Mouse (Mus musculus): ENCODE results near the gene Clcn1. TPM values are rescaled to one million over a fixed set of nuclear protein-coding genes. Genes with fewer than 3 reads are reported as not detected.
A peak's percentile ranks its signal among the peaks of the same experiment; 100 is the strongest.

Gene Clcn1
- 0.15 and 0.19 TPM in 2 replicates for polyA plus RNA-seq (2015; fragmentation: Nextera tagmentation; extraction: Ambion mirVana)

DNA sequence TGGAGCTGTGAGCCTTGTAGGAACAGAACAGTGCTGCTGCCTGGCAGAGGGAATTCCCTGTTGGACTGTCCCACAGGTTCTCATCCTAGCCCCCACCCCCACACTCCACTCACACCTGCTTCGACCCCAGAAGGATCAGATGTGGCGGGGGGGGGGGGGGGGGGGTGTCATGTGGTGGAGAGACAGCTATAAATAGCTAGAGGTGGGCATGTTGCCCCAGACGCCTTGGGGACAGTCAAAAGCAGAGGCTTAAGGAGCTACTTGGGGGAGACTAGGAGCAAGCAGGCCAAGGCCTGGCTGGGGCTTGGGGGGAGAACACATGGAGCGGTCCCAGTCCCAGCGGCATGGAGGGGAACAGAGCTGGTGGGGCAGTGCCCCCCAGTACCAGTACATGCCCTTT lies at the start of gene Clcn1:
Gene Clcn1 (plus strand): TSS at position 238 of the 400 bp plus-strand sequence.
- Histone ChIP-seq H3K27me3 (ENCODE audit: control insufficient read depth, insufficient read depth, low read depth, low read length) (no peaks in the 10 kb centered on the region), H3K4me1 (replicated peaks; ENCODE audit: control insufficient read depth, insufficient read depth, low read length) (no peaks in the 10 kb centered on the region), H3K9me3 (ENCODE audit: control insufficient read depth, low read length) (no peaks in the 10 kb centered on the region), H3K9ac (ENCODE audit: low read length) (no peak within 1 kb of the TSS), H3K27ac (ENCODE audit: low read length) (no peak within 1 kb of the TSS), H3K4me2 (ENCODE audit: low read depth, low read length) (no peak within 1 kb of the TSS), H3K4me3 (ENCODE audit: low read length) (no peak within 1 kb of the TSS), H3K36me3 (ENCODE audit: control insufficient read depth, insufficient read depth, low read length) (peaks cover 9% of the 10 kb centered on the region)
- no peak for ATAC-seq (ENCODE audit: low read depth)
- WGBS, result 61% methylated on average over 5 of the region's 5 CpGs

DNA sequence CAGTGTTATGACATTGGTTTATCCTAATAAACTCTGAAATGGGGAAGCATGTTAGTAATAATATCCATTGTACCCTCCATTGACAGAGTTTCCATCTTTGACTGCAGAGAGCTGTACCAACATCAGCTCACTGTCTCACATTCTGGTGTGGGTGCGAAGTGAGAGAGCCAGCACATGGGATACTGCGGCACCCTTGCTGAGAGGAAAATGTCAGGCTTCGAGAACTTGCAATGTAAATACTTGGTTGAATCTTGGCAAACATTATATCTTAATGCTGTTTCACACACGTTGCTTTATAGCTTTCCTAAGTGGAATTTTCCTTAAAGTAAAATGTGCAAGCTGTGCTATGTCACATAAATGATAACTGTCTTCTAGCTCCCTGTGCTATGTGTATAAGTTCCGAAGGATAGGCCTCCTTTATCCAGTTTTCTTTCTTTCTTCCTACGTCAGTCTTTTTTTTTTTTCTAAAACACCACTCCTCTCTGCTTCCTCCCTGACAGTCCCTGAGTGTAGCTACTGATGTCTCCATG lies 49.1 kb upstream of the Clcn1 start:
- no peaks in the 10 kb centered on the region for H3K27me3 ChIP-seq (ENCODE audit: control insufficient read depth, insufficient read depth, low read depth, low read length)
- peaks cover 4% of the 10 kb centered on the region for H3K4me1 ChIP-seq (replicated peaks; ENCODE audit: control insufficient read depth, insufficient read depth, low read length)
- H3K27ac ChIP-seq (ENCODE audit: low read length), result no peak overlapping the region
- H3K36me3 ChIP-seq (ENCODE audit: control insufficient read depth, insufficient read depth, low read length), result no peaks in the 10 kb centered on the region
- 29% methylated on average over 6 of the region's 6 CpGs for WGBS
- H3K4me2 ChIP-seq (ENCODE audit: low read depth, low read length), result no peak overlapping the region
- no peaks in the 10 kb centered on the region for H3K9me3 ChIP-seq (ENCODE audit: control insufficient read depth, low read length)
- H3K9ac ChIP-seq (ENCODE audit: low read length), result no peak overlapping the region
- H3K4me3 ChIP-seq (ENCODE audit: low read length), result no peak overlapping the region
- peak; percentile 36; the same call in 1 of the 2 replicates for ATAC-seq (ENCODE audit: low read depth)

DNA sequence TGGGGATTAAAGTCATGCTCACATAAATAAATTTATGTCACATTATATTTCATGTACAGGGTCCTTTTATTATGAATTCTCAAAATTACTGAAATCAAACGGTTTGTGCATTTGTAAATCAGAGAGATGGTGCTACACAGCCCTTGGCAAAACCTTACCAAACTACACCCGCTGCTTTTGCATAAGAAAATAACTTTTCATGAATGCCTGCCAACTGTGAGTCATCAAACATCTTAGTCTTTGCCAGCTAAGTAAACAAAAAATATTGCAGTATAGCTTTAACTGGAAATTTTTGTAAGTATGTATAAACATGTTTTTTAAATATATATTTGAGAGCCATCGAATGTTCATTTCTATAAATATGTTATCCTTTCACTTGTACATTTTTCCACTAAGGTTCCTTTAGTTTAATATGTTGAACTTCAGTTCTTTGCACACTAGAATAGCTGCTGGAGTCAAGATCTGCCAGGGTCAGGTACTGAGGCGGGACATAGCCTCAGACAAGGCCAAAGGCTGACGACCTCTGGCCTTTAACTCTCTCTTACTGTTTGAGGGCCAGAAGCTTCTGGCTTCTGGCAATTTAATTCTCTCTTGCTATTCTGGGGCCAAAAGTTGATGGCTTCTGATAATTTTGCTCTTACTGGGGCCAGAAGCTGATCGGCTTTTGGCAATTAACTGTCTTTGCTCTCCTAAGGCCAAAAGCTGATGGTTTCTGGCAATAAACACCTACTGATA lies 45.0 kb upstream of the Clcn1 start:
- Histone ChIP-seq H3K4me2 (ENCODE audit: low read depth, low read length) (no peak overlapping the region), H3K9me3 (ENCODE audit: control insufficient read depth, low read length) (no peaks in the 10 kb centered on the region), H3K36me3 (ENCODE audit: control insufficient read depth, insufficient read depth, low read length) (no peaks in the 10 kb centered on the region), H3K27ac (ENCODE audit: low read length) (peak overlapping the region; percentile 75), H3K27me3 (ENCODE audit: control insufficient read depth, insufficient read depth, low read depth, low read length) (no peaks in the 10 kb centered on the region), H3K4me1 (replicated peaks; ENCODE audit: control insufficient read depth, insufficient read depth, low read length) (peaks cover 10% of the 10 kb centered on the region), H3K4me3 (ENCODE audit: low read length) (no peak overlapping the region), H3K9ac (ENCODE audit: low read length) (no peak overlapping the region)
- ATAC-seq (ENCODE audit: low read depth), result peak; percentile 43; the same call in 1 of the 2 replicates
- WGBS, result 44% methylated on average over 6 of the region's 6 CpGs

DNA sequence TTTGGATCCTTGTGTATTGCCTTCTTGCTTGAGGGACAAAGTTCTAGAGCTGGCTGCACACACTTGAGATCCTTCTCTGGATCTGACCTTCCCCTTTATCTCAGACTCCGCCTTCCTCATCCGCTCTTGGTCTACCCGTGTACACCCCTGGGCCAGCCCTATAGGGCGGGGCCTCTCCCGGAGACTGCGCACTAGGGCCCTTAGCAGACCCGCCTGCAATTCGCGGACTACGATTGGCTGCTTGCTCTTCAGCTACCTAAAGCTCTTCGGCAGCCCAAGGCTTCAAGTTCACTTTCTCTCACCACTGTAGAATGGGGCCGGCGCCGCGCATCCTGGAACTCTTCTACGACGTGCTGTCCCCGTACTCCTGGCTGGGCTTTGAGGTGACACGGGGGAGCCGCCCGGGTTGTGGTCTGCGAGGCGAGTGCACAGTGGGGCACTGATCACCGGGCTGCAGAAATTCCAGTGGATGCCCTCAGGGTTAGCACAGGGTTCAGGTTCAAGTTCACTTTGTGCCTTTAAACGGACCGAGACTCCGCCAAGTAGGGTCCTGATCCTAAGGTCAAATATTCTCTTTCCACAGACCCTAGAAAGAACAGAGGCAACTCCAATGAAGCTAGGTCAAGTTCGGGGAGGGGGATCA lies 40.7 kb upstream of the Clcn1 start, which contains the start of gene Gstk1:
Gene Gstk1 (plus strand): TSS at position 225 of the 643 bp plus-strand sequence.
- H3K27ac ChIP-seq (ENCODE audit: low read length), result no peak within 1 kb of the TSS
- peak within 1 kb of the TSS; percentile 86 for H3K4me2 ChIP-seq (ENCODE audit: low read depth, low read length)
- peak within 1 kb of the TSS; percentile 76 for H3K9ac ChIP-seq (ENCODE audit: low read length)
- no peaks in the 10 kb centered on the region for H3K36me3 ChIP-seq (ENCODE audit: control insufficient read depth, insufficient read depth, low read length)
- no peaks in the 10 kb centered on the region for H3K9me3 ChIP-seq (ENCODE audit: control insufficient read depth, low read length)
- no peaks in the 10 kb centered on the region for H3K27me3 ChIP-seq (ENCODE audit: control insufficient read depth, insufficient read depth, low read depth, low read length)
- peak within 1 kb of the TSS; percentile 61 for H3K4me3 ChIP-seq (ENCODE audit: low read length)
- 3% methylated on average over 28 of the region's 28 CpGs for WGBS
- peak; percentile 99 for ATAC-seq (ENCODE audit: low read depth)
- peaks cover 12% of the 10 kb centered on the region for H3K4me1 ChIP-seq (replicated peaks; ENCODE audit: control insufficient read depth, insufficient read depth, low read length)

DNA sequence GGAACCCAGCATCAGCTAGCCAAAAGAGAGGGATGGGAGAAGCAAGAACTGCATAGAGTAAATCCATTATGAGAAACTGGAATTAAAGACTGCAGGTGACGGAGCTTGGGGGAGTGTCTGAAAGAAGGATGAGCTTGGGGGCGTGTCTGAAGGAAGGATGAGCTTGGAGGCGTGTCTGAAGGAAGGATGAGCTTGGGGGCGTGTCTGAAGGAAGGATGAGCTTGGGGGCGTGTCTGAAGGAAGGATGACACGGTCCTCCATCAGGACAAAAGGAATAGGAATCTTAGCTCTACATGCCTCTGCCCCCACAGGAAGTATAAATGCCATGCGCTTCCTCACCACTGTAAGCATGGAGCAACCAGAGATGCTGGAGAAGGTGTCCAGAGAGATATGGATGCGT lies 39.3 kb upstream of the Clcn1 start:
- 11% methylated on average over 8 of the region's 8 CpGs for WGBS
- Histone ChIP-seq H3K9ac (ENCODE audit: low read length) (no peak overlapping the region), H3K4me2 (ENCODE audit: low read depth, low read length) (0 out of 2 replicates have a peak overlapping the region, but pooled peaks have one; percentile 1), H3K4me1 (replicated peaks; ENCODE audit: control insufficient read depth, insufficient read depth, low read length) (peaks cover 7% of the 10 kb centered on the region), H3K36me3 (ENCODE audit: control insufficient read depth, insufficient read depth, low read length) (no peaks in the 10 kb centered on the region), H3K4me3 (ENCODE audit: low read length) (no peak overlapping the region), H3K9me3 (ENCODE audit: control insufficient read depth, low read length) (no peaks in the 10 kb centered on the region), H3K27ac (ENCODE audit: low read length) (no peak overlapping the region), H3K27me3 (ENCODE audit: control insufficient read depth, insufficient read depth, low read depth, low read length) (no peaks in the 10 kb centered on the region)
- no peak for ATAC-seq (ENCODE audit: low read depth)

DNA sequence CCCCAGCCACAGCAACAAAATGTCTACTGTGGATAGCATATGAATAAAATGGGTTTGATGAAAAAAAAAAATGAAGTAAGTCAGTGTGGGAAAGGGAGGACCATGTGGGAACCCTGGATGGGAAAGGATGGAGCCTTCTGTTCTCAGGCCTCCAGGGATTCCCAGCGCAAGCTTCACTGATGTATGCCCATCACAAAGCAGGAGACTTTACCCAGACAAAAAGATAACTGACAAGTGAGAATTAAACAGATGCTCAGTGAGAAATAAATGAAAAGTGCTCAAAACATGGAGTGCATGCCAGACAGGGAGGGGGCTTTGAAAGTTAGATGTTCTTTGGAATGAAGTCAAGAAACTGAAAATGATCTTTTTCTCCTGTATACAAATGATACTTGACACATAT lies 38.5 kb upstream of the Clcn1 start:
- 70% methylated on average over 1 of the region's 1 CpGs for WGBS
- Histone ChIP-seq H3K9me3 (ENCODE audit: control insufficient read depth, low read length) (no peaks in the 10 kb centered on the region), H3K36me3 (ENCODE audit: control insufficient read depth, insufficient read depth, low read length) (no peaks in the 10 kb centered on the region), H3K4me2 (ENCODE audit: low read depth, low read length) (no peak overlapping the region), H3K27ac (ENCODE audit: low read length) (no peak overlapping the region), H3K4me1 (replicated peaks; ENCODE audit: control insufficient read depth, insufficient read depth, low read length) (peaks cover 7% of the 10 kb centered on the region), H3K9ac (ENCODE audit: low read length) (no peak overlapping the region), H3K27me3 (ENCODE audit: control insufficient read depth, insufficient read depth, low read depth, low read length) (no peaks in the 10 kb centered on the region), H3K4me3 (ENCODE audit: low read length) (no peak overlapping the region)
- no peak for ATAC-seq (ENCODE audit: low read depth)

DNA sequence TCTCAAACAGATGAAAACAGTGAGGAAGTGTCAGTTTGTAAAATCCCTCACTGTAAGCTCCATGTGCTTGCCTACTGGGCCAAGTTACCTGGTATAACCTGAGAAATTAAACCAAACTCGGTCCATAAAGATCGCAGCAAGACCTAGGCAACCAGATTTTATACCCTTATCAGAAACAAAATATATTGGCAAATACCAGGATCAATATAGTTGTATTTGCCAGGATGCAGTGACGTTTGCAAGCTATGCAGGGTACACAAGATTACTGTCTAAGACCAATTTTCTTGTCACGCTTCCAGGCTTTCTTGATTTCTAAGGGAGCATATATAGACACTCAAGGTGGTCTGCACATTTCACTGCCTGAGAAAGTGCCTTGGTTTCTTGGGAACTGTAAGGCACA lies 34.7 kb upstream of the Clcn1 start:
- 77% methylated on average over 4 of the region's 4 CpGs for WGBS
- Histone ChIP-seq H3K4me1 (replicated peaks; ENCODE audit: control insufficient read depth, insufficient read depth, low read length) (no peaks in the 10 kb centered on the region), H3K4me3 (ENCODE audit: low read length) (no peak overlapping the region), H3K9me3 (ENCODE audit: control insufficient read depth, low read length) (no peaks in the 10 kb centered on the region), H3K27ac (ENCODE audit: low read length) (no peak overlapping the region), H3K4me2 (ENCODE audit: low read depth, low read length) (no peak overlapping the region), H3K9ac (ENCODE audit: low read length) (no peak overlapping the region), H3K36me3 (ENCODE audit: control insufficient read depth, insufficient read depth, low read length) (no peaks in the 10 kb centered on the region), H3K27me3 (ENCODE audit: control insufficient read depth, insufficient read depth, low read depth, low read length) (no peaks in the 10 kb centered on the region)
- no peak for ATAC-seq (ENCODE audit: low read depth)

DNA sequence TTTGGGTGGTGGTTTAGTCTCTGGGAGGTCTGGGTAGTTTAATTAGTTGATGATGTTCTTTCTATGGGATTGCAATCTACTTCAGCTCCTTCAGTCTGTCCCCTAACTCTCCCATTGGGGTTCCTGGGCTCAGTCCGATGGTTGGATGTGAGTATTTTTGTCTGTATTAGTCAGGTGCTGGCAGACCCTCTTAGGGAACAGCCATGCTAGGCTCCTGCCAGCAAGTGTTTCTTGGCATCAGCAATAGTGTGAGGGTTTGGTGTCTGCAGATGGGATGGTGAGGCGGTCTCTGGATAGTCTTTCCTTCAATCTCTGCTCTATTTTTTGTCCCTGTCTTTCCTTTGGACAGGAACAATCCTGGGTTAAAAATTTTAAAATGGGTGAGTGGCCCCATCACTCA lies 33.4 kb upstream of the Clcn1 start:
- Histone ChIP-seq H3K4me2 (ENCODE audit: low read depth, low read length) (no peak overlapping the region), H3K27ac (ENCODE audit: low read length) (no peak overlapping the region), H3K4me1 (replicated peaks; ENCODE audit: control insufficient read depth, insufficient read depth, low read length) (peaks cover 3% of the 10 kb centered on the region; the same call in 1 of the 2 replicates), H3K27me3 (ENCODE audit: control insufficient read depth, insufficient read depth, low read depth, low read length) (no peaks in the 10 kb centered on the region), H3K9me3 (ENCODE audit: control insufficient read depth, low read length) (no peaks in the 10 kb centered on the region), H3K4me3 (ENCODE audit: low read length) (no peak overlapping the region), H3K36me3 (ENCODE audit: control insufficient read depth, insufficient read depth, low read length) (no peaks in the 10 kb centered on the region), H3K9ac (ENCODE audit: low read length) (no peak overlapping the region)
- no peak for ATAC-seq (ENCODE audit: low read depth)
- WGBS, result 71% methylated on average over 2 of the region's 2 CpGs

DNA sequence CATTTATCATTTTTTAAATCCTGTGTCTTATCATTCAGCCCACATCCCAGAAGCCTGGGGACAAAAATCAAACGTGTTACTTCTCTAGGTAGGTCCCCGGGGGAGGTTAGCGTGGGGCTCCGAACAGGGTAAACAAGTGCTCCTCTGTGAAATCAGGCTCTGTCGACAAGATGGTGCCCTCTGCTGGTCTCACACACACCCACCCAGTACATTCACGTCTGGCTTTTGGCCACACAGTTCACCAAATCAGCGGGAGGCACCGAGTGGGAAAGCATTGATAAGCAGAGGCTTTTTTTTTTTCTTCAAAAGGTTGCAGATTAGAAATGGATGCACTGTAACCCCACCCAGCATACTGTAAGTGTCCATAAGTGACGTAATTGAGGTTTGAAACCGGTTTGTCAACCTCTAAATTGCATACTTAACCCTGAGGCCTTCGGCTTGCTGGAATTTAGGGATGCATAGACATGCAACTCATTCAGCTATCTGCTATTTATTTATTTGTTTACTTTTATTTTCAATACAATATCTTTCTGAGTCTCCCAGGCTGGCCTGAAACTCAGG lies 29.1 kb upstream of the Clcn1 start:
- ATAC-seq (ENCODE audit: low read depth), result peak; percentile 31; the same call in 1 of the 2 replicates
- Histone ChIP-seq H3K36me3 (ENCODE audit: control insufficient read depth, insufficient read depth, low read length) (no peaks in the 10 kb centered on the region), H3K9me3 (ENCODE audit: control insufficient read depth, low read length) (no peaks in the 10 kb centered on the region), H3K4me2 (ENCODE audit: low read depth, low read length) (no peak overlapping the region), H3K9ac (ENCODE audit: low read length) (no peak overlapping the region), H3K27ac (ENCODE audit: low read length) (no peak overlapping the region), H3K4me1 (replicated peaks; ENCODE audit: control insufficient read depth, insufficient read depth, low read length) (peaks cover 3% of the 10 kb centered on the region; the same call in 1 of the 2 replicates), H3K27me3 (ENCODE audit: control insufficient read depth, insufficient read depth, low read depth, low read length) (no peaks in the 10 kb centered on the region), H3K4me3 (ENCODE audit: low read length) (no peak overlapping the region)
- 11% methylated on average over 11 of the region's 11 CpGs for WGBS

Measured in lung, embryonic 16.5 days (tissue).